Mouse (Mus musculus) heart, embryonic 16.5 days (tissue): ENCODE data around the gene Hexdc. TPM values are rescaled to one million over a fixed set of nuclear protein-coding genes. Genes with fewer than 3 reads are reported as not detected.
A peak's percentile ranks its signal among the peaks of the same experiment; 100 is the strongest.

Experiments used
- ATAC-seq: fragments of 200-750 bp; cut with Nextera tagmentation; replicated peaks from 2 replicates; pipeline ENCODE4 v1.8.0; 2017; ENCODE audit warnings: moderate number of reproducible peaks; ENCODE audit not compliant: insufficient read depth, low FRiP score; ENCODE audit errors: extremely low read depth
- H3K27ac ChIP-seq: fragments of 300-500 bp; sonication (generic); 2 replicates; pipeline ENCODE4 v1.5.1; 2014; ENCODE audit warnings: mild to moderate bottlenecking, low read length, control low read depth, moderate library complexity
- H3K27me3 ChIP-seq: fragments of 300-500 bp; sonication (generic); 2 replicates; pipeline ENCODE4 v1.6.1; 2014; ENCODE audit warnings: low read length, mixed read lengths; ENCODE audit not compliant: control insufficient read depth, insufficient read depth
- H3K36me3 ChIP-seq: fragments of 300-500 bp; sonication (generic); 2 replicates; pipeline ENCODE4 v1.6.1; 2014; ENCODE audit not compliant: control insufficient read depth, insufficient read depth
- H3K4me1 ChIP-seq: fragments of 300-500 bp; sonication (generic); 2 replicates; pipeline ENCODE4 v1.6.1; 2014; ENCODE audit warnings: low read length, mixed read lengths; ENCODE audit not compliant: control insufficient read depth, insufficient read depth
- H3K4me2 ChIP-seq: fragments of 300-500 bp; sonication (generic); 2 replicates; pipeline ENCODE4 v1.6.1; 2014; ENCODE audit warnings: low read depth, mild to moderate bottlenecking, control low read depth, low read length
- H3K4me3 ChIP-seq: fragments of 300-500 bp; sonication (generic); 2 replicates; pipeline ENCODE4 v1.5.1; 2014; ENCODE audit warnings: mild to moderate bottlenecking, control low read depth, low read length
- H3K9ac ChIP-seq: fragments of 300-500 bp; sonication (generic); 2 replicates; pipeline ENCODE4 v1.6.1; 2014; ENCODE audit warnings: low read length, control low read depth
- H3K9me3 ChIP-seq: fragments of 300-500 bp; sonication (generic); replicated peaks from 2 replicates; pipeline ENCODE4 v1.6.1; 2016; ENCODE audit warnings: low read length; ENCODE audit not compliant: control insufficient read depth
- WGBS: fragments of 180-500 bp; shearing (Covaris S2); extraction: QIAGEN DNeasy Blood & Tissue Kit; methylation state at CpG from one replicate; pipeline ENCODE4 v1.1.7; 2014; 5-methylcytosine and 5-hydroxymethylcytosine counted together
- polyA plus RNA-seq: library from polyadenylated mRNA; unstranded; fragments of >200 nt; fragmentation: Nextera tagmentation; extraction: Ambion mirVana; gene quantifications from 2 replicates; pipeline ENCODE4 v1.2.1, GENCODE M21; 2015

The Hexdc gene
- polyA plus RNA-seq, 1 experiment from 2014 or later: 9.3 TPM

- ATAC-seq: no peak
- Histone ChIP-seq H3K4me3 (no peak overlapping the region), H3K9me3 (no peaks in the 10 kb centered on the region), H3K4me2 (no peak overlapping the region), H3K27ac (no peak overlapping the region), H3K27me3 (no peaks in the 10 kb centered on the region), H3K4me1 (0 out of 2 replicates have a peak, but pooled peaks cover 4% of the 10 kb centered on the region), H3K9ac (no peak overlapping the region), H3K36me3 (peaks cover 35% of the 10 kb centered on the region)
- 84% methylated on average over 11 of the region's 11 CpGs for WGBS
These were observed 15.5 kb downstream of the Hexdc start for GRCm38 (mm10) chr11:121219776-121220175.

- H3K9ac ChIP-seq: no peak overlapping the region
- H3K4me1 ChIP-seq: 0 out of 2 replicates have a peak, but pooled peaks cover 4% of the 10 kb centered on the region
- H3K4me2 ChIP-seq: no peak overlapping the region
- 82% methylated on average over 5 of the region's 5 CpGs for WGBS
- no peaks in the 10 kb centered on the region for H3K27me3 ChIP-seq
- H3K36me3 ChIP-seq: peaks cover 45% of the 10 kb centered on the region
- no peak overlapping the region for H3K4me3 ChIP-seq
- no peak overlapping the region for H3K27ac ChIP-seq
- H3K9me3 ChIP-seq: no peaks in the 10 kb centered on the region
- no peak for ATAC-seq
These were observed 16.5 kb downstream of the Hexdc start for GRCm38 (mm10) chr11:121220771-121221170.

GRCm38 (mm10) chr11:121221321-121222010 is 17.2 kb downstream of the Hexdc start:
- 53% methylated on average over 6 of the region's 6 CpGs for WGBS
- H3K27me3 ChIP-seq: no peaks in the 10 kb centered on the region

GRCm38 (mm10) chr11:121228129-121229017 is 24.1 kb downstream of the Hexdc start:
- H3K4me1 ChIP-seq: peaks cover 26% of the 10 kb centered on the region
- no peaks in the 10 kb centered on the region for H3K27me3 ChIP-seq
- 15% methylated on average over 21 of the region's 21 CpGs for WGBS
- ATAC-seq: no peak; the same call in 1 of the 2 replicates
- H3K36me3 ChIP-seq: peaks cover 22% of the 10 kb centered on the region
- H3K4me2 ChIP-seq: peak overlapping the region; percentile 76
- no peaks in the 10 kb centered on the region for H3K9me3 ChIP-seq
- peak overlapping the region; percentile 94 for H3K4me3 ChIP-seq
- peak overlapping the region; percentile 84 for H3K9ac ChIP-seq
- peak overlapping the region; percentile 85 for H3K27ac ChIP-seq

More at GRCm38 (mm10) chr11:121221321-121222010, 17.2 kb downstream of the Hexdc start:
- H3K4me1 ChIP-seq: 0 out of 2 replicates have a peak, but pooled peaks cover 4% of the 10 kb centered on the region
- no peak overlapping the region for H3K4me2 ChIP-seq
- H3K9ac ChIP-seq: no peak overlapping the region
- peaks cover 46% of the 10 kb centered on the region for H3K36me3 ChIP-seq
- H3K27ac ChIP-seq: no peak overlapping the region
- no peak overlapping the region for H3K4me3 ChIP-seq
- no peaks in the 10 kb centered on the region for H3K9me3 ChIP-seq
- ATAC-seq: peak; percentile 42; the same call in 1 of the 2 replicates

GRCm38 (mm10) chr11:121229018-121229439 is 24.8 kb downstream of the Hexdc start, which contains the start of gene Cybc1:
Cybc1 (minus strand) TSS chr11:121229322.
- H3K4me2 ChIP-seq: peak within 1 kb of the TSS; percentile 76
- peaks cover 16% of the 10 kb centered on the region for H3K36me3 ChIP-seq
- peak; percentile 87 for ATAC-seq
- peak within 1 kb of the TSS; percentile 85 for H3K27ac ChIP-seq
- peak within 1 kb of the TSS; percentile 94 for H3K4me3 ChIP-seq
- H3K9ac ChIP-seq: peak within 1 kb of the TSS; percentile 84
- H3K27me3 ChIP-seq: no peaks in the 10 kb centered on the region
- no peaks in the 10 kb centered on the region for H3K9me3 ChIP-seq
- peaks cover 26% of the 10 kb centered on the region for H3K4me1 ChIP-seq
- WGBS: under 1% methylated on average over 23 of the region's 23 CpGs

- H3K9ac ChIP-seq: peak overlapping the region; percentile 18; the same call in 1 of the 2 replicates
- no peaks in the 10 kb centered on the region for H3K36me3 ChIP-seq
- H3K9me3 ChIP-seq: no peaks in the 10 kb centered on the region
- H3K27ac ChIP-seq: peak overlapping the region; percentile 68
- no peaks in the 10 kb centered on the region for H3K27me3 ChIP-seq
- H3K4me3 ChIP-seq: no peak overlapping the region
- 74% methylated on average over 4 of the region's 4 CpGs for WGBS
- H3K4me2 ChIP-seq: no peak overlapping the region
- no peak for ATAC-seq
- peaks cover 31% of the 10 kb centered on the region for H3K4me1 ChIP-seq
These were observed 27.0 kb downstream of the Hexdc start for GRCm38 (mm10) chr11:121231191-121231590.

GRCm38 (mm10) chr11:121231628-121232291 is 27.5 kb downstream of the Hexdc start:
- Histone ChIP-seq H3K4me2 (no peak overlapping the region), H3K4me1 (peaks cover 34% of the 10 kb centered on the region), H3K27me3 (no peaks in the 10 kb centered on the region), H3K4me3 (no peak overlapping the region), H3K9me3 (no peaks in the 10 kb centered on the region), H3K27ac (peak overlapping the region; percentile 68), H3K36me3 (no peaks in the 10 kb centered on the region), H3K9ac (peak overlapping the region; percentile 18; the same call in 1 of the 2 replicates)
- WGBS: 34% methylated on average over 4 of the region's 4 CpGs
- no peak for ATAC-seq

GRCm38 (mm10) chr11:121232706-121233105 is 28.5 kb downstream of the Hexdc start:
- H3K9ac ChIP-seq: 0 out of 2 replicates have a peak overlapping the region, but pooled peaks have one; percentile 34
- no peak overlapping the region for H3K4me3 ChIP-seq
- H3K27ac ChIP-seq: no peak overlapping the region
- H3K4me1 ChIP-seq: peaks cover 31% of the 10 kb centered on the region
- no peaks in the 10 kb centered on the region for H3K27me3 ChIP-seq
- no peaks in the 10 kb centered on the region for H3K9me3 ChIP-seq
- H3K4me2 ChIP-seq: no peak overlapping the region
- 25% methylated on average over 4 of the region's 4 CpGs for WGBS
- no peaks in the 10 kb centered on the region for H3K36me3 ChIP-seq
- ATAC-seq: no peak
